Mouse (Mus musculus) kidney, adult 18-20 months (tissue): Measurements from ENCODE around the gene Fam19a1.

Experiments
- DNase-seq: peaks from one replicate; pipeline ENCODE4 v3.0.0; 2021

The Fam19a1 gene

DNA sequence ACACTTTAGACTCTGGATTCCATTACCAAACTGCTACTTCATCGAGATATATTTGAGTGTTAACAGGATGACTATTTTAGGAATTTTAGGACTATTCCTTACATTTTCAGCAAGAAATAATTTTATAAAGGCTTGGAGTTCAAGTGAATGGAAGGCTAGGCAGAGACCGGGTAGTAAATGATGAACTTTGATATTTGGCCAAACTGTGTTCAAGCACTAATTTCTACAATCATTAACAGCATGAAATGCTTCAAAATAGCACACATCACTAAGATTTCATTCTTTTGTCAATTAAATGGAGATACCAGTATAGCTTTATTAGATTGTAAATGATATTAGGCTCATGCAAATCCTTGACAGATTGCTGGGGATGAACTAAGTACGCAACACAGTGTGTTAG lies 329.0 kb downstream of the Fam19a1 start:
- no peak for DNase-seq

DNA sequence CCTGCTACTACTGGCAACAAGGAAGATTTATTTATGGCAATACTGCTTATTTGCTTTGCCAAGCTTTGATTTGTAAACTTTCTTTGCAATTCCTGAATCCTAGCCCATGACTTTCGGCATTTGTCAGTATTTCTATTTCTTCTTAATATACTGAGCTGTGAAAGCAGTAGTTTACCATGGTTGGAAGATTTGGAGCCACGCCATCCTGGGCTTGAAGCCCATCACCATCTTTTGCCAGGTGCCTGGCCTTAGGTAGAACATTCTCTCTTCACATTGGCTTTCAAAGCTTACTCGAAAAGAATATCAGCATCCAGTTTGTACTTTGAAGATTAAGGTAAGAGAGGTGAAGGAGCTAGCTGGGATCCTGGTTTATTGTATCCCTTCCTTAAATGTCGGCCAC lies 334.5 kb downstream of the Fam19a1 start:
- DNase-seq, result no peak

GRCm38 (mm10) chr6:96456266-96456665 lies 343.3 kb downstream of the Fam19a1 start:
- DNase-seq, result no peak

GRCm38 (mm10) chr6:96457590-96458259 lies 344.8 kb downstream of the Fam19a1 start:
- DNase-seq, result no peak

GRCm38 (mm10) chr6:96459041-96459440 lies 346.1 kb downstream of the Fam19a1 start:
- DNase-seq, result no peak

DNA sequence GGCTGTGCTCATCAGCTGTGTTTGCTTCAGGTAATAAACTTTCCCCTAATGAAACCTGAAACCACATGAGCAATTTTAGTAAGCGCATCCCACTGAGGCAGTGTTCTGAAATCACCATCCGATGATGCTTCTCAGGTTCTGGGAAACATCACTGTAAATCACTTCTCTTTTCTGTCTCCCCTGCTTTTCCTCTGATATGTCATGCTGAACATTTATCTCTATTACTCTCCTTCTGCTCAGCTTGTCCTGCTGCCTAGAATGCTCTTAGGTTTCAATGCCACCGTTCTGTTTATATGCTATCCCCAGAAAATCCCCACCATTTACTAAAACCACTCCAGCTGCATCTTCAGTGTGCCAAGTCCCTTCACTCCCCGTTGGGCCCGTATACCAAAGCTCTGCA lies 386.5 kb downstream of the Fam19a1 start:
- no peak for DNase-seq

GRCm38 (mm10) chr6:96541600-96541999 lies 428.6 kb downstream of the Fam19a1 start:
- DNase-seq, result no peak

DNA sequence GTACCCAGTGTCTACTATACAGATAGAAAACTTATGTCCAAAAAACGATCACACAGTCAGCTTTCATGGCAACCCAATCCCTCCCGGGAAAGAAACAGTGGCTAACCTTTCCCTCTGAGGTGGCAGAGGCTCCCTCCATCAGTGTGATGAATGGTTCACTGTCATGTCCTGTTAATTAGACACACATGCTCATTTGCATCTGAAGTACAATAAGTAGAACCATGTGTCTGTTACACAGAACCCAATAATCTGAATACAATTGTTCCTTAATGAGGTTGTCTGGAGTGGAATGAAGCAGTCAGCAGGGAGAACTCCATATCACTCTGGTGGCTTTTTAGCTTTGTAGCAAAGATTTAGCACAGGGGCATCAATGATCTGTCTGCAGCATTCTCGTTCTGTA lies 431.9 kb downstream of the Fam19a1 start:
- no peak for DNase-seq

GRCm38 (mm10) chr6:96550431-96550830 lies 437.5 kb downstream of the Fam19a1 start:
- no peak for DNase-seq

GRCm38 (mm10) chr6:96578649-96579048 lies 465.7 kb downstream of the Fam19a1 start:
- DNase-seq, result no peak

GRCm38 (mm10) chr6:96580726-96581125 lies 467.8 kb downstream of the Fam19a1 start:
- no peak for DNase-seq

DNA sequence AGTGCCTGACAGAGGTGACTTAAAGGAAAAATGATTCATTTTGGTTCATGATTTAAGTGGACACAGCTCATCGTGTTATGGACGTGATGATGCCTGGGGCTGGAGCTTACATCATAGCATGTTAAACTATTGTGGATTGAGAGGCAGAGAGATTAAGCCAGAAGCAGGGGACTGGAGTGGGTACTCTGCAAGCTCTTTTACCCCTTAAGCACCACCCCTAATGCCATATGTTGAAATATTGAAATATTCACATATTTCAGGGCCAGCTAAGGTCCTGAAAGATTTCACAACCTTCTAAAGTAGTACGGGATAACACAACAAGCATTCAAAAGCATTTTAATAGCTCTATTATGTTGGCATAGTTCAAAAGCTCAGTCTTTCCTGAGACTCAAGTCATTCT lies 468.2 kb downstream of the Fam19a1 start:
- DNase-seq, result no peak

- no peak for DNase-seq
Observed at GRCm38 (mm10) chr6:96587427-96587826, 474.5 kb downstream of the Fam19a1 start.

- DNase-seq, result no peak
Observed at GRCm38 (mm10) chr6:96593031-96593430, 480.1 kb downstream of the Fam19a1 start.

GRCm38 (mm10) chr6:96595201-96595600 lies 482.2 kb downstream of the Fam19a1 start:
- DNase-seq, result no peak

DNA sequence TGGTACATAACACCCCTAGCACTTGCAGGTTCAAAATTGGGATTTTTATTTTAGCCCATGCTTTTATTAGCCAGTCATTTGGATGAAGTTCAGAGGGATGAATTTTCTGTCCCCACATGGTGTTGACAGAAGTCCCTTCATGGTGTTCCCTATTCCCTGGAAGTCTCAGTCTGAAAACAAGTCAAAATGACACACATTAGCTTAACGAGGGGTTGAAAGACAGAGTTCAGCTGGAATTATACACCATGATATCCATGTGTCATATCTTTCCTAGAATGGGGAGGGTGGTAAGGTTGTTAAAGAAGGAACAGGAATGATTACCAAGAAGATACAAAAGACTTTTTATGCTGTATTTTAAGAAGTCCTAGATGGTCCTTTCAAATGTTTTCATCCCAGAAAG lies 511.2 kb downstream of the Fam19a1 start:
- no peak for DNase-seq

DNA sequence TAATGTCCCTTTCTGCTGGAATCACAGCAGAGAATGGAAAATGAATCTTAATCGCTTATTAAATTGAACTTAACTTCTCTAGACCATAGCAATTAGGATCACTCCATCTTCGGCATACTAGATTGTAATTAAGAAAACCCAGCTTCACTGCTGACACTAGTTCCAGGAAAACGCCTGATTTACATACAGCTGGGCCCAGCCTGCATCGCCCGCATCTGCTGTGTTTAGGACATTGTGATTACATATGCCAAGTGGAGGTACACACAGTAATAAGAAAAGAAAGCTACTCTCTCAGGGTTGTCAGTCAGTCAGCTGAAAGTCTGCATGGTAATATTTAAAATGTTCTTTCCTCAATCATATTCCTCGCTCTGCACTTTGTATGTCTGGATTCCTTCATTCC lies 518.6 kb downstream of the Fam19a1 start:
- DNase-seq, result no peak

GRCm38 (mm10) chr6:96632243-96632642 lies 519.3 kb downstream of the Fam19a1 start:
- DNase-seq, result no peak

GRCm38 (mm10) chr6:96635663-96636062 lies 522.7 kb downstream of the Fam19a1 start:
- DNase-seq, result no peak

DNA sequence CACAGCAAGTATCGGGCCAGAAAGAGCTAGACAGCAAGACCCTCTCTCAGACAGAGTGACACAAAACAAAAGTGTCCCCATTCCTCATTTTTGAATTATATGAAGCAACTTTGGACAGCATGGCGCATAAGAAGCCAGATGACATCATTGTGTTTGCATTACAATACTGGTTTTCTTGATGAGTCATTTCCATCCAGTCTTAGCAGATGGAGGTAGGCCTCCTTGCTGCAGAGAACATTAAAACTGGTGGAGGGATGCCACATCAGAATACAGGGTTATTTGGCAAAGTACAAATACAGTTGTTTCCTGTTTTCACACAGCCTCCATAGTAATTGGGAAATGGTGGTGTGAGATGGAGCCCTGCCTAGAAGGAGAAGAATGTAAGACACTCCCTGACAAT lies 535.8 kb downstream of the Fam19a1 start:
- no peak for DNase-seq

DNA sequence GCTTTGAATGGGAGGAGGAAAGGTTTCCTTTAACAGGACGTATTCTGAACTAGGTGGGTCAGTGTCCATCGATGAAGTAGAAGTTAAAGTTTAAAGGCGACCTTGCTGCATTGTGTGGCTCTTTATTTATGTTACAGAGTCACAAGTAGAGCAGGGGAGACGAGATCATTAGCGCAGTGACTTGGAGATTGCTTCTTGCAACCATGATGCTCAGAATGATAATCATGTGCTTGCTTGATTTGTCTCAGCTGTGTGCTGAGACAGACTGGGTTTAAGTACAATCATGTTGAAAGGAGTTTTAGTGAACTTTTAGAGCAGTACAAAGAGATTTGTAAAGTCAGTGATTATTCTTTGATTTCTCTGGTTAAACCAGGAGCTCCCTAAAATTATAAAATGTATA lies 536.3 kb downstream of the Fam19a1 start:
- DNase-seq, result no peak

DNA sequence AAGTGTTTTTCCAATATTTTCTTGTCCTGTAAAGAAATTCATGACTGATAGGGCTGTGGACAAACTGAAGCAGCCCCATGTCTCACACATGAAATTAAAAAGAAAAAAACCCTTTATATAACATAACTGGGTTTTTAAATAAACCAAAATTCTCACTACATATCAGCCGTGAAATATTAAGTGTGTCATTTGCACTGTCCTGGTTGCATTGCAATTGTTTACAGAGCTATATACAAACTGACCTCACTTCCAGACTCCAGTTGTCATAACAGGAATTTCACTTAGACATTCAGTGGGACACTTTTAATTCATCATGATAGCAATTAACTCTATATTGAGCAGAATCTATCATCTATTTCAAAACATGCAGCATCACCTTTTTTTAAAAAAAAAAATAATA lies 553.4 kb downstream of the Fam19a1 start:
- no peak for DNase-seq

GRCm38 (mm10) chr6:96677813-96678212 lies 564.9 kb downstream of the Fam19a1 start:
- DNase-seq, result no peak
